Mouse (Mus musculus) embryonic facial prominence, embryonic 15.5 days (tissue): ENCODE measurements around the gene Olfr982. TPM values are rescaled to one million over a fixed set of nuclear protein-coding genes. Genes with fewer than 3 reads are reported as not detected.

ENCODE experiments used
- ATAC-seq: fragments of 200-750 bp; cut with Nextera tagmentation; 2 replicates; pipeline ENCODE4 v1.8.0; 2017; ENCODE audit warnings: low read depth, moderate TSS enrichment; ENCODE audit not compliant: insufficient number of reproducible peaks, low FRiP score, low TSS enrichment
- H3K27ac ChIP-seq: fragments of 300-500 bp; sonication (generic); replicated peaks from 2 replicates; pipeline ENCODE4 v1.5.1; 2015; ENCODE audit warnings: mild to moderate bottlenecking, inconsistent platforms
- H3K27me3 ChIP-seq: fragments of 300-500 bp; sonication (generic); 2 replicates; pipeline ENCODE4 v1.6.1; 2015; ENCODE audit warnings: inconsistent platforms
- H3K36me3 ChIP-seq: fragments of 300-500 bp; sonication (generic); 2 replicates; pipeline ENCODE4 v1.6.1; 2015; ENCODE audit warnings: mild to moderate bottlenecking, inconsistent platforms
- H3K4me1 ChIP-seq: fragments of 300-500 bp; sonication (generic); 2 replicates; pipeline ENCODE4 v1.6.1; 2015; ENCODE audit warnings: inconsistent platforms
- H3K4me2 ChIP-seq: fragments of 300-500 bp; sonication (generic); replicated peaks from 2 replicates; pipeline ENCODE4 v1.6.1; 2015; ENCODE audit warnings: mild to moderate bottlenecking, inconsistent platforms
- H3K4me3 ChIP-seq: fragments of 300-500 bp; sonication (generic); replicated peaks from 2 replicates; pipeline ENCODE4 v1.5.1; 2015; ENCODE audit warnings: mild to moderate bottlenecking, inconsistent platforms
- H3K9ac ChIP-seq: fragments of 300-500 bp; sonication (generic); 2 replicates; pipeline ENCODE4 v1.6.1; 2015; ENCODE audit warnings: inconsistent platforms
- H3K9me3 ChIP-seq: fragments of 300-500 bp; sonication (generic); replicated peaks from 2 replicates; pipeline ENCODE4 v1.6.1; 2016; ENCODE audit warnings: inconsistent platforms
- WGBS: fragments of 180-500 bp; shearing (Covaris S2); methylation state at CpG from one replicate; pipeline ENCODE4 v1.1.7; 2015; 5-methylcytosine and 5-hydroxymethylcytosine counted together
- polyA plus RNA-seq: library from polyadenylated mRNA; unstranded; fragments of >200 nt; fragmentation: Nextera tagmentation; extraction: Ambion mirVana; gene quantifications from 2 replicates; pipeline ENCODE4 v1.2.1, GENCODE M21; 2015

Gene Olfr982
- polyA plus RNA-seq, result not detected in 2 replicates

- no peaks in the 10 kb centered on the region for H3K4me1 ChIP-seq
- no peak for ATAC-seq
- no peaks in the 10 kb centered on the region for H3K9me3 ChIP-seq
- H3K9ac ChIP-seq, result no peak within 1 kb of the TSS
- H3K4me3 ChIP-seq, result no peak within 1 kb of the TSS
- no peaks in the 10 kb centered on the region for H3K27me3 ChIP-seq
- no peak within 1 kb of the TSS for H3K27ac ChIP-seq
- no peak within 1 kb of the TSS for H3K4me2 ChIP-seq
- WGBS, result 82% methylated on average over 2 of the region's 2 CpGs
- H3K36me3 ChIP-seq, result no peaks in the 10 kb centered on the region
These were observed at the start of gene Olfr982 for GRCm38 (mm10) chr9:40073529-40073928. Olfr982 (plus strand) TSS chr9:40073829.

- Histone ChIP-seq H3K36me3 (no peaks in the 10 kb centered on the region), H3K4me1 (no peaks in the 10 kb centered on the region), H3K27ac (no peak overlapping the region), H3K27me3 (no peaks in the 10 kb centered on the region), H3K9me3 (no peaks in the 10 kb centered on the region), H3K9ac (no peak overlapping the region), H3K4me3 (no peak overlapping the region), H3K4me2 (no peak overlapping the region)
- no peak for ATAC-seq
- WGBS, result 93% methylated on average over 19 of the region's 19 CpGs
These were observed 23.5 kb upstream of the Olfr982 start for GRCm38 (mm10) chr9:40050138-40050537.

GRCm38 (mm10) chr9:40093495-40093894, 19.9 kb downstream of the Olfr982 start, which contains the start of gene Olfr983:
Olfr983 (minus strand) TSS chr9:40093595.
- H3K4me2 ChIP-seq, result no peak within 1 kb of the TSS
- no peak within 1 kb of the TSS for H3K9ac ChIP-seq
- no peaks in the 10 kb centered on the region for H3K9me3 ChIP-seq
- ATAC-seq, result no peak
- H3K27ac ChIP-seq, result no peak within 1 kb of the TSS
- H3K36me3 ChIP-seq, result no peaks in the 10 kb centered on the region
- no peak within 1 kb of the TSS for H3K4me3 ChIP-seq
- WGBS, result 77% methylated on average over 2 of the region's 2 CpGs
- H3K4me1 ChIP-seq, result no peaks in the 10 kb centered on the region
- no peaks in the 10 kb centered on the region for H3K27me3 ChIP-seq

GRCm38 (mm10) chr9:40094769-40095168, 21.1 kb downstream of the Olfr982 start:
- no peak for ATAC-seq
- Histone ChIP-seq H3K4me2 (no peak overlapping the region), H3K4me3 (no peak overlapping the region), H3K27ac (no peak overlapping the region), H3K4me1 (no peaks in the 10 kb centered on the region), H3K27me3 (no peaks in the 10 kb centered on the region), H3K9ac (no peak overlapping the region), H3K36me3 (no peaks in the 10 kb centered on the region), H3K9me3 (no peaks in the 10 kb centered on the region)
- WGBS, result 53% methylated on average over 3 of the region's 3 CpGs

GRCm38 (mm10) chr9:40114106-40114505, 40.5 kb downstream of the Olfr982 start, which contains the start of gene Olfr984:
Olfr984 (minus strand) TSS chr9:40114206.
- no peak for ATAC-seq
- Histone ChIP-seq H3K4me2 (no peak within 1 kb of the TSS), H3K36me3 (no peaks in the 10 kb centered on the region), H3K4me3 (no peak within 1 kb of the TSS), H3K4me1 (peaks cover 9% of the 10 kb centered on the region), H3K9me3 (no peaks in the 10 kb centered on the region), H3K9ac (no peak within 1 kb of the TSS), H3K27ac (no peak within 1 kb of the TSS), H3K27me3 (no peaks in the 10 kb centered on the region)
- 82% methylated on average over 2 of the region's 2 CpGs for WGBS

GRCm38 (mm10) chr9:40116645-40117286, 43.1 kb downstream of the Olfr982 start:
- Histone ChIP-seq H3K9me3 (no peaks in the 10 kb centered on the region), H3K36me3 (no peaks in the 10 kb centered on the region), H3K27me3 (no peaks in the 10 kb centered on the region), H3K4me3 (no peak overlapping the region), H3K4me1 (peaks cover 9% of the 10 kb centered on the region), H3K27ac (peak overlapping the region; percentile 19), H3K9ac (no peak overlapping the region), H3K4me2 (peak overlapping the region; percentile 29)
- WGBS, result 32% methylated on average over 10 of the region's 10 CpGs
- peak; percentile 69; the same call in 1 of the 2 replicates for ATAC-seq

- H3K36me3 ChIP-seq, result no peaks in the 10 kb centered on the region
- H3K9ac ChIP-seq, result no peak overlapping the region
- no peaks in the 10 kb centered on the region for H3K27me3 ChIP-seq
- H3K4me1 ChIP-seq, result peaks cover 9% of the 10 kb centered on the region
- no peak overlapping the region for H3K4me3 ChIP-seq
- no peak; the same call in 1 of the 2 replicates for ATAC-seq
- no peaks in the 10 kb centered on the region for H3K9me3 ChIP-seq
- peak overlapping the region; percentile 29 for H3K4me2 ChIP-seq
- H3K27ac ChIP-seq, result peak overlapping the region; percentile 19
- WGBS, result 38% methylated on average over 5 of the region's 5 CpGs
These were observed 43.6 kb downstream of the Olfr982 start for GRCm38 (mm10) chr9:40117287-40117659.

Other genes with a start within 250 kb of the Olfr982 start
- gene Olfr971, start 237.0 kb upstream of the Olfr982 start, polyA plus RNA-seq, result not detected in 2 replicates
- 0.12 and 0.19 TPM in 2 replicates for gene Olfr972, start 207.4 kb upstream of the Olfr982 start, polyA plus RNA-seq
- gene Olfr229, start 166.5 kb upstream of the Olfr982 start, polyA plus RNA-seq, result not detected in 2 replicates
- 0.20 TPM in 1 of 2 replicates, not detected in the other for gene Olfr974, start 136.3 kb upstream of the Olfr982 start, polyA plus RNA-seq
- gene Olfr975, start 121.8 kb upstream of the Olfr982 start, polyA plus RNA-seq, result 0.05 TPM in 1 of 2 replicates, not detected in the other
- gene Olfr976, start 112.7 kb upstream of the Olfr982 start, polyA plus RNA-seq, result 0.09 TPM in 1 of 2 replicates, not detected in the other
- gene Olfr978, start 81.7 kb upstream of the Olfr982 start, polyA plus RNA-seq, result not detected in 2 replicates
- gene Olfr979, start 70.4 kb upstream of the Olfr982 start, polyA plus RNA-seq, result 0.11 TPM in 1 of 2 replicates, not detected in the other
- gene Olfr980, start 64.2 kb upstream of the Olfr982 start, polyA plus RNA-seq, result not detected in 2 replicates
- 0.26 TPM in 1 of 2 replicates, not detected in the other for gene Olfr981, start 52.4 kb upstream of the Olfr982 start, polyA plus RNA-seq
- not detected in 2 replicates for gene Olfr983, start 19.8 kb downstream of the Olfr982 start, polyA plus RNA-seq
- gene Olfr984, start 40.4 kb downstream of the Olfr982 start, polyA plus RNA-seq, result not detected in 2 replicates
- gene Olfr985, start 56.4 kb downstream of the Olfr982 start, polyA plus RNA-seq, result not detected in 2 replicates
- gene Tmem225, start 74.3 kb downstream of the Olfr982 start, polyA plus RNA-seq, result not detected in 2 replicates
- 0.05 TPM in 1 of 2 replicates, not detected in the other for gene Olfr986, start 107.1 kb downstream of the Olfr982 start, polyA plus RNA-seq
- 5.8 and 6.5 TPM in 2 replicates for gene Zfp202, start 118.5 kb downstream of the Olfr982 start, polyA plus RNA-seq
- gene Scn3b, start 195.4 kb downstream of the Olfr982 start, polyA plus RNA-seq, result 13.7 and 14.0 TPM in 2 replicates